Mouse (Mus musculus): ENCODE data around the gene Cdkn2c. TPM values are rescaled to one million over a fixed set of nuclear protein-coding genes. Genes with fewer than 3 reads are reported as not detected.

Gene Cdkn2c
- polyA plus RNA-seq, 1 experiment from 2014 or later: 9.5 TPM

- H3K4me3 ChIP-seq (ENCODE audit: low read depth, low read length): no peak overlapping the region
- H3K4me2 ChIP-seq (replicated peaks; ENCODE audit: low read depth): no peak overlapping the region
- peaks cover 3% of the 10 kb centered on the region; the same call in 1 of the 2 replicates for H3K27me3 ChIP-seq (ENCODE audit: control insufficient read depth, insufficient read depth, low read length)
- WGBS: 85% methylated on average over 3 of the region's 3 CpGs
- H3K27ac ChIP-seq (replicated peaks): no peak overlapping the region
- no peaks in the 10 kb centered on the region for H3K36me3 ChIP-seq (ENCODE audit: control insufficient read depth, insufficient read depth, low read length)
- peaks cover 4% of the 10 kb centered on the region; the same call in 1 of the 2 replicates for H3K4me1 ChIP-seq (replicated peaks; ENCODE audit: control insufficient read depth, insufficient read depth)
- ATAC-seq (ENCODE audit: low FRiP score, low TSS enrichment): no peak
- H3K9me3 ChIP-seq (ENCODE audit: control insufficient read depth, low read length): no peaks in the 10 kb centered on the region
- H3K9ac ChIP-seq (ENCODE audit: low read length): no peak overlapping the region
- TF ChIP-seq CTCF (IDR thresholded peaks at IDR 0.05; ENCODE audit: low read depth) (no peak), EP300 (optimal IDR thresholded peaks at IDR 0.05) (no peak)
- no peak for DNase-seq (ENCODE audit: low spot score)
Measured at GRCm38 (mm10) chr4:109660568-109660967, 6.4 kb downstream of the Cdkn2c start.

DNA sequence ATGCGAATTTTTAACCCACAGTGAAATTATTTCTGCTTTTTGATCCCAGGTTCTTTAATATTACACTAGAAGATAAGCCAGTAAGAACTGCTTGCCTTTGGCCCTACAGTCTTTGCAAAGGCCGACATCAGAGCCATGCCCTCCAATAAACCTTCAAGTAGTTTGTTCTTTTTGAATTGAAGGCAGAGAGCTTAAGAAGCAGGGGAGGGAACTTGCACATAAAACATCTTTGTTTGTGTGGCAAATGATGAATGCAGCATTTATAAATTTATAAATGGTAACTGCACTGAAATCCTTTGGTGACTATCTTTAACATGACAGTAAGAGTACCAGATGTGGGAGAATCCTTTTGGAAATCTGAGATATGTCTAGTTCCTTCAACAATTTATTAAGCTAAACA lies 7.4 kb downstream of the Cdkn2c start:
- Histone ChIP-seq H3K4me3 (ENCODE audit: low read depth, low read length) (no peak overlapping the region), H3K9ac (ENCODE audit: low read length) (no peak overlapping the region), H3K4me1 (replicated peaks; ENCODE audit: control insufficient read depth, insufficient read depth) (no peaks in the 10 kb centered on the region; the same call in 1 of the 2 replicates), H3K9me3 (ENCODE audit: control insufficient read depth, low read length) (no peaks in the 10 kb centered on the region), H3K27me3 (ENCODE audit: control insufficient read depth, insufficient read depth, low read length) (peaks cover 3% of the 10 kb centered on the region; the same call in 1 of the 2 replicates), H3K4me2 (replicated peaks; ENCODE audit: low read depth) (no peak overlapping the region), H3K36me3 (ENCODE audit: control insufficient read depth, insufficient read depth, low read length) (no peaks in the 10 kb centered on the region), H3K27ac (replicated peaks) (no peak overlapping the region)
- 77% methylated on average over 2 of the region's 2 CpGs for WGBS
- TF ChIP-seq EP300 (optimal IDR thresholded peaks at IDR 0.05) (no peak), CTCF (IDR thresholded peaks at IDR 0.05; ENCODE audit: low read depth) (no peak)
- ATAC-seq (ENCODE audit: low FRiP score, low TSS enrichment) (no peak), DNase-seq (ENCODE audit: low spot score) (no peak)

DNA sequence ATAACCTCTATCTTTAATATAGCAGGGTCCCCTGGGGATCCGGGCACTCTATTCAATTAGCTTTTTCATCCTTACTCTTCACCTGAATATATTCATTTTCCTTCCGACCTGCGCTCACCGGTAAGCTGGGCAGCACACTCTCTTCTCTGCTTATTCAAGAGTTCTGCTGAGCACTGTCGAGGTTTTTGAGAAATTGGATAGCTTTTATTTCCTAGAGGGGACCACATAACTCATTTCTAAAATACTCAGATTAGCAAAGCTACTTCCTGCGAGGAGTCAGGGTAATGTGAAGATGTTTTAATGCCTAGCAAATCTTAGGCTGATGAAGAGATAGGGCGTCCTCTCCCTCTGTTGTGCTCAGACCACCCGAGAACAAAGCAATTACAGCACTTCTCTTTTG lies 8.2 kb downstream of the Cdkn2c start:
- ATAC-seq (ENCODE audit: low FRiP score, low TSS enrichment): no peak

GRCm38 (mm10) chr4:109657851-109658500 lies 9.0 kb downstream of the Cdkn2c start:
- Histone ChIP-seq H3K27me3 (ENCODE audit: control insufficient read depth, insufficient read depth, low read length) (peaks cover 3% of the 10 kb centered on the region; the same call in 1 of the 2 replicates), H3K27ac (replicated peaks) (no peak overlapping the region), H3K36me3 (ENCODE audit: control insufficient read depth, insufficient read depth, low read length) (no peaks in the 10 kb centered on the region), H3K4me1 (replicated peaks; ENCODE audit: control insufficient read depth, insufficient read depth) (no peaks in the 10 kb centered on the region; the same call in 1 of the 2 replicates), H3K4me3 (ENCODE audit: low read depth, low read length) (peak overlapping the region; percentile 48), H3K4me2 (replicated peaks; ENCODE audit: low read depth) (peak overlapping the region; percentile 87), H3K9me3 (ENCODE audit: control insufficient read depth, low read length) (no peaks in the 10 kb centered on the region), H3K9ac (ENCODE audit: low read length) (no peak overlapping the region; the same call in 1 of the 2 replicates)
- ATAC-seq (ENCODE audit: low FRiP score, low TSS enrichment) (no peak), DNase-seq (ENCODE audit: low spot score) (no peak)
- WGBS: 16% methylated on average over 20 of the region's 20 CpGs
- TF ChIP-seq CTCF (IDR thresholded peaks at IDR 0.05; ENCODE audit: low read depth): no peak
- TF ChIP-seq EP300 (optimal IDR thresholded peaks at IDR 0.05): no peak

More for the DNA sequence above, 8.2 kb downstream of the Cdkn2c start:
- Histone ChIP-seq H3K27me3 (ENCODE audit: control insufficient read depth, insufficient read depth, low read length) (peaks cover 3% of the 10 kb centered on the region; the same call in 1 of the 2 replicates), H3K4me3 (ENCODE audit: low read depth, low read length) (no peak overlapping the region), H3K9me3 (ENCODE audit: control insufficient read depth, low read length) (no peaks in the 10 kb centered on the region), H3K36me3 (ENCODE audit: control insufficient read depth, insufficient read depth, low read length) (no peaks in the 10 kb centered on the region), H3K4me2 (replicated peaks; ENCODE audit: low read depth) (no peak overlapping the region), H3K4me1 (replicated peaks; ENCODE audit: control insufficient read depth, insufficient read depth) (no peaks in the 10 kb centered on the region; the same call in 1 of the 2 replicates), H3K27ac (replicated peaks) (no peak overlapping the region), H3K9ac (ENCODE audit: low read length) (no peak overlapping the region)
- no peak for DNase-seq (ENCODE audit: low spot score)
- TF ChIP-seq CTCF (IDR thresholded peaks at IDR 0.05; ENCODE audit: low read depth): no peak
- no peak for TF ChIP-seq EP300 (optimal IDR thresholded peaks at IDR 0.05)
- 52% methylated on average over 8 of the region's 8 CpGs for WGBS

- Histone ChIP-seq H3K4me3 (ENCODE audit: low read depth, low read length) (peak overlapping the region; percentile 48), H3K9me3 (ENCODE audit: control insufficient read depth, low read length) (no peaks in the 10 kb centered on the region), H3K27ac (replicated peaks) (no peak overlapping the region), H3K4me1 (replicated peaks; ENCODE audit: control insufficient read depth, insufficient read depth) (no peaks in the 10 kb centered on the region; the same call in 1 of the 2 replicates), H3K4me2 (replicated peaks; ENCODE audit: low read depth) (peak overlapping the region; percentile 87), H3K9ac (ENCODE audit: low read length) (peak overlapping the region; percentile 18; the same call in 1 of the 2 replicates), H3K36me3 (ENCODE audit: control insufficient read depth, insufficient read depth, low read length) (no peaks in the 10 kb centered on the region), H3K27me3 (ENCODE audit: control insufficient read depth, insufficient read depth, low read length) (peaks cover 3% of the 10 kb centered on the region; the same call in 1 of the 2 replicates)
- ATAC-seq (ENCODE audit: low FRiP score, low TSS enrichment) (peak; percentile 54), DNase-seq (ENCODE audit: low spot score) (peak; percentile 46)
- WGBS: 8% methylated on average over 52 of the region's 53 CpGs
- TF ChIP-seq CTCF (IDR thresholded peaks at IDR 0.05; ENCODE audit: low read depth) (no peak), EP300 (optimal IDR thresholded peaks at IDR 0.05) (no peak)
Measured at GRCm38 (mm10) chr4:109657021-109657850, 9.8 kb downstream of the Cdkn2c start.

All from stomach, postnatal 0 days (tissue).